Mouse (Mus musculus) left cerebral cortex, adult 8-10 months (tissue): ENCODE results near the gene 2310030G06Rik. TPM values are rescaled to one million over a fixed set of nuclear protein-coding genes. Genes with fewer than 3 reads are reported as not detected.

Experiments
- DNase-seq, 2 experiments: peaks; one replicate each; pipeline ENCODE4 v3.0.0; 2022; ENCODE audit warnings: low spot score in 2 of 2
- total RNA-seq, 4 experiments: library from RNA; stranded (reverse); gene quantifications; 2 replicates each; pipeline ENCODE4 v1.2.4; 2022

2310030G06Rik gene
- total RNA-seq, 4 experiments from 2014 or later: 2.7 to 3.7 (median 3.1) TPM

- no peak for DNase-seq
These were observed 41.4 kb downstream of the 2310030G06Rik start for GRCm38 (mm10) chr9:50704907-50705306.

- peak in 1 of 2 experiments; percentile 32 for DNase-seq
These were observed 45.2 kb downstream of the 2310030G06Rik start for GRCm38 (mm10) chr9:50700921-50701691.

- DNase-seq: peak; percentile 51 to 63
These were observed 47.6 kb downstream of the 2310030G06Rik start for GRCm38 (mm10) chr9:50698418-50699409.

DNA sequence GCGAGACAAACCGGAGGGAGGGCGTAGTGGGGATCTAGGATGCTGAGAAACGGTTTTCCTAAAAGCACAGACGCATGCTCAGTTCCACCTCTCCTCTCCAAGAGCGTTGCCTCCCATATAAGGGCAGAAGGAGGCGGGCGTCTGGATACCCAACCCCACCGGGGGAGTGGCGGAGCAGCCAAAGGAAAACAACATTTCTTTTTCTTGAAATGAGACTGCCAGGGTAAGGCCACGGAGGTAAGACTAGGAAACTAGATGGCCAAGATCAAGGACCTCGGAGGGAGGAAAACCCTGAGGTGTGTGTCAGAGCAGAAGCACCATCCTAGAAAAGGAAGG lies 48.7 kb downstream of the 2310030G06Rik start:
- DNase-seq: peak; percentile 66 to 83

DNA sequence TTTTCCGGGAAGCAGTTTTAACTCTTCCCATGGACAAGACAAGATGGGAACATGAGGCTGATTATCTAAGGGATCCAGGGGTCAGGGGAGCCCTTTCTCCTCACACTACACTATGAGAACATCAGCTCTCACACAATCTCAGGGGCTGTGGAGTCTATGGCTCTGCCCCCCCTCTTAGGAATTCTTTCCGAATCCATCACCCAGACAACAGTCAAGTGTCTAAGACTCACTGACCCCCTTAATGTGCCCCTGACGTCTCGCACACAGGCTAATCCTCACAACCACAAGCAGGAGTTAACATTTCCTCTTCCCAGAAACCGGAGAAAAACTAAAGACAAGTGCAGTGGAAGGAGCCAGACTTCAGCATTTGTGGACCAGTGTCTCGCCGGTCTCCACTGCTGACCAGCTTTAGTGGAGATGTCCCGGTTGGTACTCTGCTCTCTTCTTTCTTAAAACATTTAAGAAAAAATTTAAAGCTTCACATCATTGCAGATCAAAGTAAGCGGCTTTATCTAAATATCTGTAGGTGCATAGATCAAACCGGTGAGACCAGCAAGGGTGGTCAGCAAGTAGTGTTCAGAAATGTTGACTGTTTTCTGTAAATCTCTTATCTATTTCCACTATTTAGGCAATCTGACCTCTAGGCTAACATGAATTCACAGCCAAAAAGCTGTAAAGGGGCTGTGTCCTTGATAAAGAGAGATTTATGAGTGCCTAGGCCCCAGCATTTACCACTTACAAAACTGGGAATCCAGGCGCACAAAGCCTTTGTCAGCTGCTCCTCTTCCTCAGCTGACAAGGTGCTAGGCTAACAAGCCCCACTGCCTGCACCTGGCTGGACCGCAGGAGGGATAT lies 49.3 kb downstream of the 2310030G06Rik start:
- DNase-seq: no peak

DNA sequence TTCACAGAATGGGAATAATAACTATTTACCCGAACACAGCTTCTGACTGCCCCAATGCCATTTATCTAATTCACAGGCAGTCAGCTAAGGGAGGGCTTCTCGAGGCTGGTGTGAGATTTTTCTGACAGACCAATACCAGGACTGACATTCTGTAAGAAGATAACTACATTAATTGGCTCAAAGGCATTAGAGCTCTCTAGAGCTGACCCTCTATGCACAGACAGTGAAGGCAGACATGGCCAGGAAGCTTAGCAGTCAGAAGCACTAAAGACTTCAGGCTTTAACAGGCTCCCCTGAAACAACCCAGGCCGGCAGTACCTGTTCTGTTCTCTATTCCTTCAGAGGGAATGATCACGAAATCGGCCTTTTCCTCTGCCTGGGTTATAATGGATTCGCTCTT lies 51.2 kb downstream of the 2310030G06Rik start:
- no peak for DNase-seq

- no peak for DNase-seq
These were observed 52.7 kb downstream of the 2310030G06Rik start for GRCm38 (mm10) chr9:50693631-50694030.

DNA sequence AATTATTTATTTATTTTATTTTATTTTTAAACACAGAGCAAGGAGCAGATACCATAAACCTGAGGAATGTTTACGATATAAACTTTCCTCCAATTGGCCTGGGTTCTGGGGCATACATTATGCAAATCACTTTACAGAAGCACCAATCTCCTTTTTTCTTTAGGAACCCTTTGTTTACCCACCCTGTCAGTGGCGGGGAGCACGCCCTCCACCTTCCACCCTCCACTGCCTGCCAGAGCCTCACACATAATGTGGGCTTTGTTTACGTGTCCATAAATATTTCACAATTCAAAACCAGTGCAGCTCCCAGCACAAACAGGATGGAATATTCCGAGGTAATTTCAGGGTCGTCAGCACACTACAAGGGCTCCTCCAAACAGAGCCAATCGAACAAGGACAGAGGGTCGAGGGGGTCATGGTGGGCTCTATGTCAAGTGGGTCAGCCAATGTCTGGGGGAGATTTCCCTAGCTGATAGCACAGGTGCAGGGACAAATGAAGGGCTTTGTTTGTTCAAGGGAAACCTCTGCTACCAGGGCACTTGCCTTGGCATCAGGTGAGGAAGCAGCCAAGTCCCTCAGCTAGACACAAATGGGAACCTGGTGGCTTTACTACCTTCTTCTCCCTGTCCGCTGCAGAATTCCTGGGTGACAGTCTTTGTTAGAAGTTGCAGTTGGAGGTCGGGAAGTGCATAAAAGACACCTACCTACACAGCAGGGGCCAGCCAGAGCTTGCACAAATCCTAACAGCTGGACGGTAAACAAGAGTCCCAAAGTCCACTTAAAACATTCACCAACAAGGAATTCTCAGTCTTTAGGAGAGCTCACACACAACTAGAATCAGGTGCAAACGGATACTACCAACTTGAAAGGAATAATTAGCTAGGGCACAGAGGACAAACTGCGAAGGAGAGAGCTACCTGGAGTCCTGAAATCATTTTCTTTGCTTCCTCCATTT lies 53.4 kb downstream of the 2310030G06Rik start:
- DNase-seq: no peak

Other genes with a start within 250 kb of the 2310030G06Rik start
- 10 to 100 TPM; 28.2 to 31.7 (median 29.5) TPM for gene Pts, start 217.8 kb downstream of the 2310030G06Rik start, total RNA-seq
- 10 to 100 TPM; 20.2 to 26.5 (median 25.1) TPM for gene Il18, start 191.7 kb downstream of the 2310030G06Rik start, total RNA-seq
- gene Bco2, start 191.4 kb downstream of the 2310030G06Rik start, total RNA-seq: 1 to 10 TPM; 4.1 to 4.8 (median 4.4) TPM
- gene Tex12, start 185.2 kb downstream of the 2310030G06Rik start, total RNA-seq: not detected
- gene Sdhd, start 142.7 kb downstream of the 2310030G06Rik start, total RNA-seq: 100 to 1,000 TPM; 102 to 113 (median 109) TPM
- gene Timm8b, start 142.6 kb downstream of the 2310030G06Rik start, total RNA-seq: 100 to 1,000 TPM; 195 to 210 (median 203) TPM
- 1 to 10 TPM; 2.3 to 4.4 (median 3.2) TPM for gene Pih1d2, start 129.2 kb downstream of the 2310030G06Rik start, total RNA-seq
- gene Nkapd1, start 129.1 kb downstream of the 2310030G06Rik start, total RNA-seq: 10 to 100 TPM; 19.5 to 20.4 (median 20.2) TPM
- gene Dlat, start 86.8 kb downstream of the 2310030G06Rik start, total RNA-seq: 100 to 1,000 TPM; 110 to 123 (median 118) TPM
- 10 to 100 TPM; 67.0 to 85.3 (median 71.8) TPM for gene Dixdc1, start 7.0 kb downstream of the 2310030G06Rik start, total RNA-seq
- 100 to 1,000 TPM; 157 to 185 (median 170) TPM for gene Cryab, start 4.8 kb upstream of the 2310030G06Rik start, total RNA-seq
- gene Hspb2, start 5.8 kb upstream of the 2310030G06Rik start, total RNA-seq: 1 to 10 TPM in 3 of 4 experiments, under 1 TPM in 1; 0.74 to 2.4 (median 1.9) TPM
- gene Fdxacb1, start 21.7 kb upstream of the 2310030G06Rik start, total RNA-seq: 1 to 10 TPM; 5.3 to 6.6 (median 5.8) TPM
- 10 to 100 TPM; 26.1 to 31.9 (median 29.0) TPM for gene Alg9, start 28.5 kb upstream of the 2310030G06Rik start, total RNA-seq
- gene 1110032A03Rik, start 29.0 kb upstream of the 2310030G06Rik start, total RNA-seq: 10 to 100 TPM; 32.3 to 39.7 (median 34.1) TPM
- 10 to 100 TPM; 13.5 to 19.2 (median 16.8) TPM for gene Ppp2r1b, start 98.8 kb upstream of the 2310030G06Rik start, total RNA-seq